Mouse (Mus musculus) T-helper 2 cell (primary cell): ENCODE measurements at regions not wholly inside any gene's neighbourhood (a gene's known extent, or its start where the extent isn't known, plus 50 kb on each side); places are given as distances from the start of the nearest gene placed in this dataset.

Experiments used
- in situ Hi-C: fragments of 300-600 bp; cut with MboI, MseI; formaldehyde crosslinking; loops from one replicate; pipeline ENCODE4 v1.15.1; 2025; ENCODE audit warnings: high pct_unique_total_duplicates

- in situ Hi-C loops, result no loop called here
Observed at GRCm38 (mm10) chr12:77663665-77664374, 425.9 kb downstream of the Fut8 start.

GRCm38 (mm10) chr12:77666411-77666810, 428.5 kb downstream of the Fut8 start:
- in situ Hi-C loops, result no loop called here

GRCm38 (mm10) chr12:77667151-77667874, 429.4 kb downstream of the Fut8 start:
- in situ Hi-C loops, result no loop called here

- in situ Hi-C loops, result no loop called here
Observed at GRCm38 (mm10) chr12:77667875-77668204, 429.9 kb downstream of the Fut8 start.

- in situ Hi-C loops, result loop anchor here (5.0 kb wide), 1 partner anchor 668 kb away; no protein-coding TSS in a partner anchor
Observed at GRCm38 (mm10) chr12:77670531-77670930, 432.6 kb downstream of the Fut8 start.

GRCm38 (mm10) chr12:77674352-77674751, 436.4 kb downstream of the Fut8 start:
- in situ Hi-C loops, result loop anchor here (5.0 kb wide), 1 partner anchor 672 kb away; no protein-coding TSS in a partner anchor

- in situ Hi-C loops, result loop anchor here (5.0 kb wide), 1 partner anchor 672 kb away; no protein-coding TSS in a partner anchor
Observed at GRCm38 (mm10) chr12:77674755-77675154, 436.8 kb downstream of the Fut8 start.

GRCm38 (mm10) chr12:77678040-77678439, 440.1 kb downstream of the Fut8 start:
- in situ Hi-C loops, result no loop called here

- in situ Hi-C loops, result loop anchor here (10.0 kb wide), 1 partner anchor 1659 kb away; no protein-coding TSS in a partner anchor
Observed at GRCm38 (mm10) chr12:77694101-77694500, 456.2 kb downstream of the Fut8 start.

- in situ Hi-C loops, result loop anchor here (10.0 kb wide), 1 partner anchor 1661 kb away; no protein-coding TSS in a partner anchor
Observed at GRCm38 (mm10) chr12:77696039-77696631, 458.2 kb downstream of the Fut8 start.

GRCm38 (mm10) chr12:77696662-77697061, 458.7 kb downstream of the Fut8 start:
- in situ Hi-C loops, result loop anchor here (10.0 kb wide), 1 partner anchor 1662 kb away; no protein-coding TSS in a partner anchor

GRCm38 (mm10) chr12:77698088-77698487, 460.2 kb downstream of the Fut8 start:
- in situ Hi-C loops, result loop anchor here (10.0 kb wide), 1 partner anchor 1663 kb away; no protein-coding TSS in a partner anchor

GRCm38 (mm10) chr12:77699896-77700605, 462.1 kb downstream of the Fut8 start:
- in situ Hi-C loops, result loop anchor here (10.0 kb wide), 1 partner anchor 1665 kb away; no protein-coding TSS in a partner anchor

GRCm38 (mm10) chr12:77715506-77715905, 477.6 kb downstream of the Fut8 start:
- in situ Hi-C loops, result no loop called here

GRCm38 (mm10) chr12:77715979-77716378, 478.1 kb downstream of the Fut8 start:
- in situ Hi-C loops, result no loop called here

- in situ Hi-C loops, result no loop called here
Observed at GRCm38 (mm10) chr12:77727766-77728165, 466.3 kb upstream of the Gm6657 start.

GRCm38 (mm10) chr12:77739047-77739760, 454.8 kb upstream of the Gm6657 start:
- in situ Hi-C loops, result no loop called here

GRCm38 (mm10) chr12:77742716-77743115, 451.3 kb upstream of the Gm6657 start:
- in situ Hi-C loops, result no loop called here

GRCm38 (mm10) chr12:77749438-77750007, 444.5 kb upstream of the Gm6657 start:
- in situ Hi-C loops, result no loop called here

GRCm38 (mm10) chr12:77752181-77752580, 441.9 kb upstream of the Gm6657 start:
- in situ Hi-C loops, result no loop called here

- in situ Hi-C loops, result no loop called here
Observed at GRCm38 (mm10) chr12:77756021-77756420, 438.0 kb upstream of the Gm6657 start.
